Mouse (Mus musculus) E14TG2a.4 (cell line): ENCODE measurements around the gene Cnga4.

Experiments
- H3K27me3 ChIP-seq: 2 replicates; pipeline ENCODE4 v1.6.1; 2014; ENCODE audit warnings: low read length, control low read depth; ENCODE audit not compliant: insufficient read depth
- H3K36me3 ChIP-seq: 2 replicates; pipeline ENCODE4 v1.6.1; 2014; ENCODE audit warnings: low read length, control low read depth; ENCODE audit not compliant: insufficient read depth
- H3K4me1 ChIP-seq: replicated peaks from 2 replicates; pipeline ENCODE4 v1.6.1; 2014; ENCODE audit warnings: low read depth, low read length, control low read depth
- H3K4me3 ChIP-seq: replicated peaks from 2 replicates; pipeline ENCODE4 v1.5.1; 2014; ENCODE audit warnings: mild to moderate bottlenecking, low read length
- H3K9me3 ChIP-seq: 2 replicates; pipeline ENCODE4 v1.6.1; 2014; ENCODE audit warnings: low read length, control low read depth
- CTCF ChIP-seq: conservative IDR thresholded peaks from 2 replicates; pipeline ENCODE4 v1.5.1; 2014; ENCODE audit warnings: low read length
- NANOG ChIP-seq: IDR thresholded peaks from 2 replicates; pipeline ENCODE4 v1.6.1; 2014; ENCODE audit warnings: borderline replicate concordance, low read length, mixed read lengths
- POU5F1 ChIP-seq: IDR thresholded peaks from 2 replicates; pipeline ENCODE4 v1.6.1; 2014; ENCODE audit warnings: low read length, borderline replicate concordance

Cnga4 gene

DNA sequence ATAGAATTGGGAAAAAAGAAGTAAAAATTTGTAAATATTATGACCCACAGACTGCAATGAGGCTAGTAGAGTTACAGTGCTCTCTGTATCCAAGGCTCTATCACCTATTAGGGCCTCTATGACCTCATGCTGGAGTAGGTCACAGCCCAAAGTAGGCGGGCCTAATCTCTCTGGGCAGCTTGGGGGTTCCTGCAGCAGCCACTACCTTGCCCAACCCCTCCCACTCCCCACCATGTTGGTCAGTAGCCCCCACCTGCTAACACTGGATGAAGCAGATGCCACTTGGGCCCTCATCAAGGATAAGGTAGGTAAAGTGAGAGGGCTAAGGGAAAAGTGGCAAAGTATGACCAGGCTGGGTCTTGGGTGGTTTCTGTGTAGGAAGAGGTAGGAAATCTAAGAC is 29.5 kb upstream of the Cnga4 start, which contains the start of gene Gm5901:
Gene Gm5901 (plus strand): TSS at position 173 of the 400 bp plus-strand sequence.
- no peaks in the 10 kb centered on the region for H3K4me1 ChIP-seq
- no peaks in the 10 kb centered on the region for H3K9me3 ChIP-seq
- peaks cover 92% of the 10 kb centered on the region for H3K36me3 ChIP-seq
- TF ChIP-seq POU5F1, result no peak
- no peak for TF ChIP-seq CTCF
- no peak for TF ChIP-seq NANOG
- H3K4me3 ChIP-seq, result no peak within 1 kb of the TSS
- H3K27me3 ChIP-seq, result no peaks in the 10 kb centered on the region

DNA sequence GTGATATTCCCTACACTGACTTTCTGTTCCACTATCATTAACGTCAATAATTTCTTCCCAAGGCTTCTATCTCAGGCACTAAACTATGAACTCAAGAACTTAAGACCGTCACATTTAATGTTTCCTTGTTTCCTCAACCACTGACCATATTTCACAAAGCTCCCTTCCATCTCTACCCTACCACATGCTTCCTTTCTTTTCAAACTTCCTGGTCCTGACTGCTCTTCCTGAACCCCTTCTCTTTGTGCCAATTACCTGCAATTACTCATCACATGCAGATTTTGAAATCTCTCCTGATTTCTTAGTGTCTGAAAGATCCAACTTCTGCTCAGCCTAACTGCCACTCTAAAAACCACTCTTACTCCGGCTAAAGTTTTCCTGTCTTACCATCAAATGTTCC is 24.0 kb upstream of the Cnga4 start:
- no peaks in the 10 kb centered on the region for H3K4me1 ChIP-seq
- TF ChIP-seq NANOG (no peak), CTCF (no peak), POU5F1 (no peak)
- H3K36me3 ChIP-seq, result peaks cover 98% of the 10 kb centered on the region
- H3K9me3 ChIP-seq, result no peaks in the 10 kb centered on the region
- no peaks in the 10 kb centered on the region for H3K27me3 ChIP-seq
- no peak overlapping the region for H3K4me3 ChIP-seq

DNA sequence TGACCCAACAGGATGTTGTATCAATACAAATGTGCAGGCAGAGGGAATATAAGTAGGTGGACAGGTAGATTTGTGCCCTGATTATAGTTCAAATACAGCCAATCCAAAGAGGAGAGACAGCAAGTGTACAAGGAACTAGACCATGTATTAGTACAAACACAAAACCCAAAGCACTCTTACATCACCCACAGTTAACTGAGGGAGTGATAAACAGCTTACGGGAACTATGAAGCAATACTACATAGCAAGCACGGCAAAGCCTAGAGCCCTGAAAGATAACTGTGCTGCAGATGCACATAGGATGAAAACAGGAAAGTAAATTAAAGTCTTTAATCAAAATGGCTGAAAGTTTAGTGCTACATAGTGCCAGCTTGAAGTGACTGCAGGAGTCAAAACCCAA is 16.7 kb upstream of the Cnga4 start:
- Histone ChIP-seq H3K27me3 (no peaks in the 10 kb centered on the region), H3K4me1 (no peaks in the 10 kb centered on the region), H3K36me3 (peaks cover 87% of the 10 kb centered on the region), H3K9me3 (no peaks in the 10 kb centered on the region), H3K4me3 (no peak overlapping the region)
- TF ChIP-seq NANOG (no peak), CTCF (no peak), POU5F1 (no peak)

DNA sequence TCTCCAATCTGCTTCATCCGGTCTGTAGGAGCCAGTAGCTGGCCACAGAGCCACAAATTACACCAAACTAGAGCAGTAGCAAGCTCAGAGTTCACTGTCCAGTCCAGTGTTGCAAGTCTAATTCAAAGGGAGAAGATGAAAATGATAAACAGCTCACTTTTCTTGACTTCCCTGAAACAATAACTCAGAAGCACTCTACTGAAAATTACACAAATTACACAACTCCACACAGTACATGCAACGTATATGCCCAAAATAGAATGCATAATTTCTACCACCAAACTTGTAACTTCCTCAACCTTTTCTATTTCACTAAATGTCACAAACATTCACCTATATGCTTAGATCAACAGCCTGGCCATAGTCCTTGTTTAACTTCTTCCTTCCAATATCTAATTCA is 14.1 kb upstream of the Cnga4 start:
- H3K4me3 ChIP-seq, result no peak overlapping the region
- no peaks in the 10 kb centered on the region for H3K4me1 ChIP-seq
- H3K36me3 ChIP-seq, result peaks cover 74% of the 10 kb centered on the region
- no peaks in the 10 kb centered on the region for H3K27me3 ChIP-seq
- H3K9me3 ChIP-seq, result no peaks in the 10 kb centered on the region
- TF ChIP-seq POU5F1 (no peak), CTCF (no peak), NANOG (no peak)

DNA sequence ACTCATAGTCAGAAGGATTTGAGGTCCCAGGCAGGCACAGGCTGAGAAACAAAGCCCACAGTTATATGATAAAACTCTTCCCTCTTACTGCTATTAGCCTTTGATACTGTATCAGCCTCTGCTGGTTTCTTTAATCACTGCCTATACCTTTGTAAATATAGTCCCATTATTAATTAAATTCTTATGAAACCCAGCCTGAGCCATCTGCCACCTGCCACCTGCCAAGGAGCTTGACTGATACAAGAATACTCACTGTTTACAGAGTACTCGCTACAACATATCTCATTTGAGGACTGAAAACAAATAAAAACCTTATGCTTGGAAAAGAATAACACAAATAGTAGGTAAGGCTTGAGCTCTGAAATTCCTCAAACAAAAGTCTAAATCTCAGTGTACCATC is 9.8 kb upstream of the Cnga4 start:
- Histone ChIP-seq H3K4me1 (peaks cover 13% of the 10 kb centered on the region), H3K36me3 (peaks cover 52% of the 10 kb centered on the region), H3K27me3 (no peaks in the 10 kb centered on the region), H3K4me3 (no peak overlapping the region), H3K9me3 (no peaks in the 10 kb centered on the region)
- TF ChIP-seq NANOG (no peak), CTCF (no peak), POU5F1 (no peak)

DNA sequence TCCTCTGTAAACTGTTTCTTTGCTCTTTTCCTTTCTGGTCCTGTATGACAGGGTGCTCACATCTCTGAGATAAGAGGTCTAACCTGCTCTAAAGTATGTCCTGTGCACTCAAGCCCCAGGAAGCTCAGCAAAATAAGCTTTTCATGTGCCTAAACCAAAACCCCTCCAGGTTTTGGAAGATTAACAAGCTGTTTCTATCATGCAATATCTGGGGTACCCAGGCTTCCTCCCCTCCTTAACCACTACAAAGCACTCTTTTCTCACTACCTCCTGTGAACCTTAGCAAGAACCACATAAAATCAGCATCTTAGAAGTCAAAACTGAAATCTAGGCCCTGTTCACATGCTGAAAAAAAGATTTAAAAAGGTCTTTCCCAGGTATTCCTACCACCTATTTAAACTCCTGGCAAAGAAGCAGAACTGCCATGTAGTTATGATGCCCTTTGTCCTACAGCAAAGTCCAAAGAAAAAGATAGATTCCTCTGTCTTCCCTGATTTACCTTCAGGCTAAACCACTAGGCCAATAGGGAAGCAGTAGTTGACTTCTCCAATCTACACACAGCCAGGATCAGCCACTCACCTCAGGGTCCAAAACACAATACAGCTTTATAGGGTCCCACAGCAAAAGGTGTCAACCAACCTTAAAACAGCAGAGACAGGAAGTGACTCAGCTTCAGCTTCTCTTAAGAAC is 9.1 kb upstream of the Cnga4 start:
- peaks cover 13% of the 10 kb centered on the region for H3K4me1 ChIP-seq
- no peaks in the 10 kb centered on the region for H3K9me3 ChIP-seq
- no peaks in the 10 kb centered on the region for H3K27me3 ChIP-seq
- TF ChIP-seq POU5F1, result no peak
- no peak for TF ChIP-seq CTCF
- TF ChIP-seq NANOG, result no peak
- H3K4me3 ChIP-seq, result no peak overlapping the region
- H3K36me3 ChIP-seq, result peaks cover 46% of the 10 kb centered on the region

DNA sequence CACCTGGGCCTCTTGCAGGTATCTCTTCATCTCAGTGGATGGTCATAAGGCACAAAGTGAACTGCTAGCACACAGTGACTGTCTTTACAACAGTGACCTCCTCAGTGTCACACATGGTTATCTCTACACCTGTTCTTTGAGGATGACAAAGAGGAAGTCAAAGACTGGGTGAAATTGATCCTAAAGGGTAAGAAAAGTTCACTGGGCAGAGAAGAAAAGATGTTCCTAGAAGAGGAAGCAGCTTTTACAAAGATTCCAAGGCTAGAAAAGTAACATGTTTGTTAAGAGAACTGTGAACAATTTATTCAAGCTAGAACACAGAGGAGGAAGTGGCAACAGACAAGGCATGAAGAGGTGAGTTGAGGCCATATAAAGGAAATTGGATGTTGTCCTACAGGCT is 8.2 kb upstream of the Cnga4 start:
- H3K36me3 ChIP-seq, result peaks cover 43% of the 10 kb centered on the region
- H3K4me3 ChIP-seq, result no peak overlapping the region
- peaks cover 21% of the 10 kb centered on the region for H3K4me1 ChIP-seq
- no peaks in the 10 kb centered on the region for H3K27me3 ChIP-seq
- TF ChIP-seq CTCF, result no peak
- TF ChIP-seq POU5F1, result no peak
- TF ChIP-seq NANOG, result no peak
- H3K9me3 ChIP-seq, result no peaks in the 10 kb centered on the region

DNA sequence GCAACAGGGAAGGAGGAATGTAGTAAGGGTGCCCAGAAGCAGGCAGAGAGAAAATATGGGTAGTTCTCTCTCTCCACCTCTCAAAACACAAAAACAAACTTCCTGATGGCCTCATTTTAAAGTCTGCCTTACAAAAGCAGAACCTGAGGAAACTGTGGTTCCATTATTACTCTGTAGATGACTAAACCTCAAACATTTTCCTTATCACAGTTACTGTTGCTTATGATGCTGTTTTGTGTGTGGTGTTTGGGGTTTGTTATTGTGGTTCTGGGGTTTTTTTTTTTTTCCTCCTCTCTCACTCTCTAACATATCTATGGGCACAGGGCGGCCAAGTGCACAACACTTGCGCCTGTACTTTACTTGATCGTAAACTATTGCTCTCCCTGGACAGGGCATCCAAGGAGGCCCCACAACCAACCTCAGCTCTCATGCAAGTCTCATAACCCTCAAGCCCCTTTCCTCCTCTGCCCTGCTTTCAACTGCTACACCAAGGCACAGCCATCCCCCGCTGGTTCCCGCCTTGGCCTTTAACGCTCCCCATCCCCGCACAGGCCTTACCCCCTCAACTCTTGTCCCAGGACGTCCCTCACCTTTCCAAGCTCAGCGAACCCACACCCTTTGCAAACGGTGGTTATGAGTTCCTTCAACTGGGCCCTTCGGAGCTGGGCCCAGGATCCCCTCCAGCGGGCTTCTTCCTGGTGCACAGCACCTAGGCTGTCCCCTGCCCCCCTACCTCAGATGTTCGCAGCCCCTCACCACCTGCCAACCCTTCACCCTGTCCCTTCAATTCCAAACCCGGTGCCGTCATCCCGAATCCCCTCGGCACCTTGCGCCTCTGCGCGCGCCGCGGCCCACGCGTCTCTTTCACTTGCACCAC is 5.1 kb upstream of the Cnga4 start:
- Histone ChIP-seq H3K4me1 (peaks cover 48% of the 10 kb centered on the region), H3K9me3 (no peaks in the 10 kb centered on the region), H3K36me3 (peaks cover 30% of the 10 kb centered on the region), H3K27me3 (no peaks in the 10 kb centered on the region), H3K4me3 (peak overlapping the region; percentile 95)
- TF ChIP-seq CTCF (no peak), NANOG (no peak), POU5F1 (no peak)
